Mouse (Mus musculus) stomach, embryonic 15.5 days (tissue): Measurements from ENCODE around the gene March7. TPM values are rescaled to one million over a fixed set of nuclear protein-coding genes. Genes with fewer than 3 reads are reported as not detected.

Experiments used
- ATAC-seq: fragments of 200-750 bp; cut with Nextera tagmentation; 2 replicates; pipeline ENCODE4 v1.8.0; 2017; ENCODE audit warnings: low read depth, moderate number of reproducible peaks, moderate TSS enrichment; ENCODE audit not compliant: insufficient read depth, low FRiP score
- H3K27ac ChIP-seq: fragments of 300-500 bp; sonication (generic); 2 replicates; pipeline ENCODE4 v1.5.1; 2015; ENCODE audit warnings: mild to moderate bottlenecking, inconsistent platforms
- H3K27me3 ChIP-seq: fragments of 300-500 bp; sonication (generic); replicated peaks from 2 replicates; pipeline ENCODE4 v1.6.1; 2015; ENCODE audit warnings: inconsistent platforms
- H3K36me3 ChIP-seq: fragments of 300-500 bp; sonication (generic); 2 replicates; pipeline ENCODE4 v1.6.1; 2015; ENCODE audit warnings: inconsistent platforms
- H3K4me1 ChIP-seq: fragments of 300-500 bp; sonication (generic); 2 replicates; pipeline ENCODE4 v1.6.1; 2015; ENCODE audit warnings: inconsistent platforms
- H3K4me2 ChIP-seq: fragments of 300-500 bp; sonication (generic); 2 replicates; pipeline ENCODE4 v1.6.1; 2015; ENCODE audit warnings: mild to moderate bottlenecking, inconsistent platforms
- H3K4me3 ChIP-seq: fragments of 300-500 bp; sonication (generic); replicated peaks from 2 replicates; pipeline ENCODE4 v1.5.1; 2015; ENCODE audit warnings: inconsistent platforms
- H3K9ac ChIP-seq: fragments of 300-500 bp; sonication (generic); 2 replicates; pipeline ENCODE4 v1.6.1; 2015; ENCODE audit warnings: inconsistent platforms
- H3K9me3 ChIP-seq: fragments of 300-500 bp; sonication (generic); 2 replicates; pipeline ENCODE4 v1.6.1; 2016; ENCODE audit warnings: inconsistent platforms
- WGBS: fragments of 180-500 bp; shearing (Covaris S2); methylation state at CpG from one replicate; pipeline ENCODE4 v1.1.7; 2015; 5-methylcytosine and 5-hydroxymethylcytosine counted together
- polyA plus RNA-seq: library from polyadenylated mRNA; unstranded; fragments of >200 nt; fragmentation: Nextera tagmentation; extraction: Ambion mirVana; gene quantifications from 2 replicates; pipeline ENCODE4 v1.2.1, GENCODE M21; 2015

March7 gene
- polyA plus RNA-seq, 1 experiment from 2014 or later = 66.4 TPM

GRCm38 (mm10) chr2:60196841-60197240 is 12.8 kb upstream of the March7 start:
- no peak for ATAC-seq
- Histone ChIP-seq H3K4me3 (no peak overlapping the region), H3K9ac (no peak overlapping the region), H3K27me3 (no peaks in the 10 kb centered on the region), H3K9me3 (no peaks in the 10 kb centered on the region), H3K36me3 (no peaks in the 10 kb centered on the region), H3K4me1 (no peaks in the 10 kb centered on the region), H3K4me2 (no peak overlapping the region), H3K27ac (no peak overlapping the region)
- 68% methylated on average over 1 of the region's 1 CpGs for WGBS

- H3K4me1 ChIP-seq = no peaks in the 10 kb centered on the region
- no peak overlapping the region for H3K4me2 ChIP-seq
- H3K4me3 ChIP-seq = no peak overlapping the region
- no peaks in the 10 kb centered on the region for H3K36me3 ChIP-seq
- WGBS = 96% methylated on average over 5 of the region's 5 CpGs
- H3K9ac ChIP-seq = no peak overlapping the region
- H3K27ac ChIP-seq = no peak overlapping the region
- H3K27me3 ChIP-seq = no peaks in the 10 kb centered on the region
- H3K9me3 ChIP-seq = no peaks in the 10 kb centered on the region
- no peak for ATAC-seq
These were observed 9.6 kb upstream of the March7 start for GRCm38 (mm10) chr2:60200051-60200562.

GRCm38 (mm10) chr2:60200667-60201066 is 9.0 kb upstream of the March7 start:
- no peaks in the 10 kb centered on the region for H3K9me3 ChIP-seq
- H3K4me3 ChIP-seq = no peak overlapping the region
- WGBS = 55% methylated on average over 8 of the region's 8 CpGs
- no peaks in the 10 kb centered on the region for H3K27me3 ChIP-seq
- no peak for ATAC-seq
- no peak overlapping the region for H3K9ac ChIP-seq
- no peak overlapping the region for H3K27ac ChIP-seq
- H3K36me3 ChIP-seq = no peaks in the 10 kb centered on the region
- H3K4me2 ChIP-seq = no peak overlapping the region
- H3K4me1 ChIP-seq = no peaks in the 10 kb centered on the region

- no peak overlapping the region for H3K27ac ChIP-seq
- H3K4me3 ChIP-seq = no peak overlapping the region
- no peaks in the 10 kb centered on the region for H3K27me3 ChIP-seq
- no peaks in the 10 kb centered on the region for H3K36me3 ChIP-seq
- no peaks in the 10 kb centered on the region for H3K9me3 ChIP-seq
- WGBS = 82% methylated on average over 8 of the region's 8 CpGs
- 0 out of 2 replicates have a peak, but pooled peaks cover 4% of the 10 kb centered on the region for H3K4me1 ChIP-seq
- no peak overlapping the region for H3K4me2 ChIP-seq
- ATAC-seq = no peak
- H3K9ac ChIP-seq = no peak overlapping the region
These were observed 6.7 kb upstream of the March7 start for GRCm38 (mm10) chr2:60202900-60203530.

- Histone ChIP-seq H3K4me2 (no peak overlapping the region), H3K27ac (no peak overlapping the region)
- WGBS = 90% methylated on average over 4 of the region's 4 CpGs
These were observed 6.0 kb upstream of the March7 start for GRCm38 (mm10) chr2:60203733-60204132.

GRCm38 (mm10) chr2:60204162-60204561 is 5.5 kb upstream of the March7 start:
- 0 out of 2 replicates have a peak, but pooled peaks cover 8% of the 10 kb centered on the region for H3K4me1 ChIP-seq
- no peaks in the 10 kb centered on the region for H3K9me3 ChIP-seq
- 81% methylated on average over 6 of the region's 6 CpGs for WGBS
- no peaks in the 10 kb centered on the region for H3K27me3 ChIP-seq
- ATAC-seq = no peak
- H3K4me2 ChIP-seq = no peak overlapping the region
- no peak overlapping the region for H3K4me3 ChIP-seq
- no peak overlapping the region for H3K27ac ChIP-seq
- no peaks in the 10 kb centered on the region for H3K36me3 ChIP-seq
- H3K9ac ChIP-seq = no peak overlapping the region

More at GRCm38 (mm10) chr2:60203733-60204132, 6.0 kb upstream of the March7 start:
- Histone ChIP-seq H3K27me3 (no peaks in the 10 kb centered on the region), H3K36me3 (no peaks in the 10 kb centered on the region), H3K4me1 (0 out of 2 replicates have a peak, but pooled peaks cover 8% of the 10 kb centered on the region), H3K4me3 (no peak overlapping the region), H3K9me3 (no peaks in the 10 kb centered on the region), H3K9ac (no peak overlapping the region)
- ATAC-seq = no peak

GRCm38 (mm10) chr2:60205795-60206194 is 3.9 kb upstream of the March7 start:
- H3K4me2 ChIP-seq = no peak overlapping the region
- H3K9me3 ChIP-seq = no peaks in the 10 kb centered on the region
- no peak overlapping the region for H3K27ac ChIP-seq
- no peaks in the 10 kb centered on the region for H3K36me3 ChIP-seq
- H3K4me1 ChIP-seq = 0 out of 2 replicates have a peak, but pooled peaks cover 9% of the 10 kb centered on the region
- H3K9ac ChIP-seq = no peak overlapping the region
- 75% methylated on average over 6 of the region's 6 CpGs for WGBS
- no peaks in the 10 kb centered on the region for H3K27me3 ChIP-seq
- H3K4me3 ChIP-seq = no peak overlapping the region
- ATAC-seq = no peak

- H3K27ac ChIP-seq = peak overlapping the region; percentile 79
- no peaks in the 10 kb centered on the region for H3K36me3 ChIP-seq
- peak overlapping the region; percentile 79 for H3K9ac ChIP-seq
- peak; percentile 45; the same call in 1 of the 2 replicates for ATAC-seq
- peak overlapping the region; percentile 73 for H3K4me3 ChIP-seq
- WGBS = 0% methylated on average over 29 of the region's 35 CpGs
- H3K9me3 ChIP-seq = no peaks in the 10 kb centered on the region
- H3K4me2 ChIP-seq = peak overlapping the region; percentile 57
- no peaks in the 10 kb centered on the region for H3K27me3 ChIP-seq
- H3K4me1 ChIP-seq = peaks cover 21% of the 10 kb centered on the region; the same call in 1 of the 2 replicates
These were observed 520 bp upstream of the March7 start for GRCm38 (mm10) chr2:60209122-60209611.

GRCm38 (mm10) chr2:60210821-60211220 is 1.1 kb downstream of the March7 start:
- WGBS = 14% methylated on average over 5 of the region's 5 CpGs
- Histone ChIP-seq H3K4me1 (peaks cover 21% of the 10 kb centered on the region), H3K27me3 (no peaks in the 10 kb centered on the region), H3K36me3 (peaks cover 2% of the 10 kb centered on the region; the same call in 1 of the 2 replicates), H3K4me3 (peak overlapping the region; percentile 73), H3K27ac (peak overlapping the region; percentile 44; the same call in 1 of the 2 replicates), H3K9ac (peak overlapping the region; percentile 78; the same call in 1 of the 2 replicates), H3K4me2 (peak overlapping the region; percentile 69), H3K9me3 (no peaks in the 10 kb centered on the region)
- no peak for ATAC-seq

GRCm38 (mm10) chr2:60212488-60212887 is 2.8 kb downstream of the March7 start:
- Histone ChIP-seq H3K27ac (no peak overlapping the region), H3K36me3 (peaks cover 2% of the 10 kb centered on the region; the same call in 1 of the 2 replicates), H3K27me3 (no peaks in the 10 kb centered on the region), H3K9me3 (no peaks in the 10 kb centered on the region), H3K9ac (no peak overlapping the region), H3K4me2 (no peak overlapping the region), H3K4me3 (no peak overlapping the region), H3K4me1 (peaks cover 26% of the 10 kb centered on the region)
- no peak for ATAC-seq

- no peaks in the 10 kb centered on the region for H3K27me3 ChIP-seq
- WGBS = 88% methylated on average over 2 of the region's 2 CpGs
- H3K4me3 ChIP-seq = no peak overlapping the region
- H3K36me3 ChIP-seq = peaks cover 2% of the 10 kb centered on the region; the same call in 1 of the 2 replicates
- no peak for ATAC-seq
- H3K9me3 ChIP-seq = no peaks in the 10 kb centered on the region
- peaks cover 19% of the 10 kb centered on the region for H3K4me1 ChIP-seq
- no peak overlapping the region for H3K4me2 ChIP-seq
- no peak overlapping the region for H3K9ac ChIP-seq
- H3K27ac ChIP-seq = no peak overlapping the region
These were observed 5.0 kb downstream of the March7 start for GRCm38 (mm10) chr2:60214683-60215082.

GRCm38 (mm10) chr2:60216547-60217153 is 7.0 kb downstream of the March7 start:
- H3K9me3 ChIP-seq = no peaks in the 10 kb centered on the region
- no peak overlapping the region for H3K9ac ChIP-seq
- WGBS = 63% methylated on average over 4 of the region's 4 CpGs
- no peak for ATAC-seq
- peaks cover 13% of the 10 kb centered on the region for H3K4me1 ChIP-seq
- H3K27ac ChIP-seq = no peak overlapping the region
- no peaks in the 10 kb centered on the region for H3K27me3 ChIP-seq
- H3K4me3 ChIP-seq = no peak overlapping the region
- peaks cover 2% of the 10 kb centered on the region; the same call in 1 of the 2 replicates for H3K36me3 ChIP-seq
- H3K4me2 ChIP-seq = no peak overlapping the region
